Mouse (Mus musculus) liver, embryonic 14.5 days (tissue): ENCODE measurements around the gene Dnajc6.

Experiments
- CTCF ChIP-seq: IDR thresholded peaks from 2 replicates; pipeline ENCODE4 v1.5.1; 2016; ENCODE audit warnings: antibody characterized with exemption, low read depth, control low read depth
- EP300 ChIP-seq: IDR thresholded peaks from 2 replicates; pipeline ENCODE4 v1.6.1; 2016; ENCODE audit warnings: antibody characterized with exemption, low read depth

DNA sequence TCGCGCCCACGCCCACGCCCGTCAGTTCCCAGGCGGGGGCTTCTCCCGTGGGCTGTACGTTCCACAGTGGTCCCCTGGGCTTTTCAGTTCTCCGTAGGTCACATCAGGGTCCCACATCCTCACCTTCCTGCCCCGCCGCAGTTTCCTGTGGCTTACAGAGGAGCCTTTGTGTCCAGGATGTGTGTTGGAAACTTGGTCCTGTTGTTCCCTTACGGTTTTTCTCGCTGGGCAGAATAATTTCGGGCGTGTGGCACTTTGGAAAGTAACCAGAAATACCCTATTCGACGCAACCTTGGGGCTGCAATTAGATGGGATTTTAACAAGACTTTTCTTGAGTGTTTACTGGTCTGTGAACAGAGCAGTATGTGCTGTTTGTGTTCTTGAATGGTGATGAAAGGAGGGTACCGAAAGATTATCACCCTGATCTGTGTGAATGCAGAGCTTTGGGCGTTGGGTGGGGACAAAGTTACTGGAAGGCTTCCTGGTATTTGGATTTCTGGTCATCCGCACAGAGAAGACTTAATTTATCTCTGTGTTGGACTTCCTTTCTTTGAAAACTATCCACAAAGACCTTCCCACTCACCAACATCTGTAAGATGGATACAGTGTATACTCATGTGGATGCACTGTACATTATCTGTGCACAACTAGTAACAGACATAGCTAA lies 151.7 kb downstream of the Dnajc6 start:
- TF ChIP-seq CTCF = no peak
- TF ChIP-seq EP300 = no peak
